Mouse (Mus musculus) cerebellum, adult 8-10 months (tissue): ENCODE results near the gene Etv1.
"Not testable (repeated sequence)": the region's sequence is repeated elsewhere in the genome, so short reads cannot be mapped to it uniquely, and the experiment has no call there.

Source experiments
- DNase-seq: peaks from one replicate; pipeline ENCODE4 v3.0.0; 2022

Etv1 gene

DNA sequence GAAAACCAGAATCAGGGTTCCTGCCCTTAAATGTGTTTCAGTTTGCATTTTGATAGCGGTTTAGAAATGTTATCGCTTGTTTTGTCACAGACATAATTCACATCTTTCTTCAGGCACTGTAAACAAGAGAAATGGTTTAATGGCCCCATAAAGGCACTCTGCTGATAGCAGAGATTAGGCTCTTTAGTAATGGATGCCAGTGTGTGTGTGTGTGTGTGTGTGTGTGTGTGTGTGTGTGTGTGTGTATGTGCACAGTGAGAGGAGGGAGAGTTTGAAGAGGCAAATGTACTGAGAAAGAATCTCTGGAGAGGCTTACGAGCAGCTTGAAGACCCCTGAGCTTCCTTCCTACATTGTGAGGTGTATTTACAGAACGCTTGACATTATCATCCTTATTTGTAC, 41.5 kb downstream of the Etv1 start:
- DNase-seq: no peak

DNA sequence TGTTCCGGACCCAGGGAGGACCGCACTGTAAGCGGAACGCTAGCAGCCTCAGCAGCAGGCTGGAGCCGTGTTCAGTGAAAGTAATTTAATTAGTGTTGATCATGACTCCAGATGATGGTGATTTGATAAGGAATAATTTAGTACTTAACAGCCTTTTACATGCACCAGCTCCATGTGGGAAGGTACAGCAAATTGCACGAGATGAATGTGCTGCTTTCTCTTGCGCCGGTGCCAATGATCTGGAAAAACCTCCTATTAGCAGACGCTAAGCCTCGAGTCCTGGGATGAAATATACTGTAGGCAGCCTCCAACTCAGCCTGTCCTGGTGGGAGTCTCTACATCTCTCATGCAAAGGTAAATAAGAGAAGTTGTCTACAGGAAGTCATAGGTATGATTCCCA, 45.2 kb downstream of the Etv1 start:
- DNase-seq: peak; percentile 52

DNA sequence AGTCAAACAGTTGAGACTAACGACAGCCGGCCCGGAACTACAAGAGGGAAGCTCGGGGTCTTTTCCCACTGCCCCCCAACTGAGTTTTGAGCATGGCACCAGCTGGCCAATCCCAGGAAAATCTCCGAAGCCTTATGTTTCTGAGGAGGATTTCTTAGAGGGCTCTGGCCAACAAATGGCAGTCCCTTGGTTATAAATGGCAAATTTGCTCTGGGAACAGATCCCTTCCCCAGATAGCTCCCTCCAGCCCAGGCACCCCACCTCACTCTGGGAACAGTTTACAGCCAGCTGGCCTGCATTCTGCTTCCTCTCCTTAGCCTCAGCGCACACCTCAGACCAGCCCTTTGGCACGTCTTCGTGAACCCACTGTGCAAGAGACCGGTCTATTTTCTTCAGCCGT, 53.8 kb downstream of the Etv1 start:
- DNase-seq: peak; percentile 95

DNA sequence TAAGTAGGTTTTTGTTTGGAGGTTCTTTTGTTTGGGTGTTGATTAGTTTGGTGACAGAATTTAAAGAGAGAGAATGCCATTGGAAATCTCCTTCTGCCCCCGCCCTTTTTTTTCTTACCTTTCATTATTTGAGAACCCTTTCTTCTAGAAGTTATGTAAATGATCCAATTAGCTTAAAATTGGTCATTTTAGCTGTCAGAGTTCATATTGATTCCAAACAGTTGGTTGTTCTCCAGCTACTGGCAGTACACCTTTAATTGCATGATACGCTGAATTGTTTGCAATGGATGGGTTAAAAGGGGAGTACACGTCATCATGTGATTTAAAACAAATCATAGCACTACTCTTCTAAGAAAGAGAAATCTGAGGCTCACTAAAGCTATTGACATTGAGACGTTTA, 55.4 kb downstream of the Etv1 start:
- DNase-seq: no peak

DNA sequence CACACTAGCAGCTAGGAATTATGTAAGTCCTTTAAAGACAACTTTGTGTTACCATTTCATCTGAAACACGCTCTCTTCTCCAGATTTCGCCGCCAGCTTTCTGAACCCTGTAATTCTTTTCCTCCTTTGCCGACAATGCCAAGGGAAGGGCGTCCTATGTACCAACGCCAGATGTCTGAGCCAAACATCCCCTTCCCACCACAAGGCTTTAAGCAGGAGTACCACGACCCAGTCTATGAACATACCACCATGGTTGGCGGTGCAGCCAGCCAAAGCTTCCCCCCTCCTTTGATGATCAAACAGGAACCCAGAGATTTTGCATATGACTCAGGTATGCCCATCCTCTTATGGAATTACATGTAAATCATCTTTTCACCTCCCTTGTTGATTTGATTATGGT, 55.8 kb downstream of the Etv1 start:
- not testable (repeated sequence) for DNase-seq

DNA sequence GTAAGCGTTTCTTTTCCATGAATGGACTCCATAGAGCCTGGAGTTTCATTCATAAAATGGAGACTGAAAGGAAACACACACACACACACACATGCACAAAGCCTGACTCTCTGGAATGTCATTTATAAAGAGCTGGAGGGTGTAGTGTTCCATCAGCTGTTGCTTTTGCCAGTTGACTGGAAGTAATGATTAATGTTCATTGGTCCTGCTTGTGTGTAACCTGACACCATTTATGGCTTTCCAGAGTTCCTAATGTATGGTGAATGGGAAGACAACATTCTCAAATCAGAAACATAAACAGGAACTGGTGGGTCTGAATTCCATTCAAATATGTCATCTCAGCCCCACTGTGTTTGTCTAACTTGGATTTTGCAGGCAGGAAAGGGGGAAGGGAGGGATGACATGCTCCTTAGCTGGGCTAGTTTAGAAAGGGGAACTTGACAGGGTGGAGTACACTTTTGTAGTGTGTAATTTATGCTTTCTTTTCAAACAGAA, 64.7 kb downstream of the Etv1 start:
- no peak for DNase-seq

DNA sequence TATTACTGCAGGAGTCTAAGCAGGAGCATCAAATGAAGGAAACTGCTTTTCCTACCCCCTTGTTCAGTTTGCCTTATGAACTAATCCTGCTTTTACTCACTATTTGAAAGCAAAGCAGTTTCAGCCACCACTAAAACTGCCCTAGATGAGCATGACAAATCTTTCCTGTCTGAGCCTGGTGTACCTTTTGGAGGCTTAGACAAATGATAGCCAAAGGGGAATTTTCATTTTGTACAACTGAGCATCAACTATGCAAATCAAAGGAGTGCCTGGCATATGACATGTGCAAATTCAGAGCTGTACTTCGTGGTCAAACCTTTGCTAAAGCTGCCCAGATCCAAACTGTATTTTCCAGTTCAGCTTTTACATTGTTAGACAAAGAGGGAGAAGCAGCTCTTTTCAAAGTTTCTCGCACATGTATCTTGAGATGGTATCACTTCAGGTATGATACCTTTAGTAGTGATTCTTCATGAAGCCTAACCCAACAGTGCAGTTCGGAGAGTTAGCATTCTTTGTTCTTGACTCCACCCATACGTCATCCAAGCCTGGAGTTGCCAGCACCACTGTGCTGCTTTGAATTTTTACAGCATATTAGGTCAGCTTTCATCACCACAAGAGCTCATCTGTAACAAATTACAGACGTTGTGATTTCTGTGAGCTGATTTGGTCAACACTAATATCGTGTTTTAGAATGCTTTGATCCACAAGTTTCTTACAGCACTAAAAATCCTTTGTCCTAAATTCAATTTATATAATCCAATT, 68.5 kb downstream of the Etv1 start:
- no peak for DNase-seq

DNA sequence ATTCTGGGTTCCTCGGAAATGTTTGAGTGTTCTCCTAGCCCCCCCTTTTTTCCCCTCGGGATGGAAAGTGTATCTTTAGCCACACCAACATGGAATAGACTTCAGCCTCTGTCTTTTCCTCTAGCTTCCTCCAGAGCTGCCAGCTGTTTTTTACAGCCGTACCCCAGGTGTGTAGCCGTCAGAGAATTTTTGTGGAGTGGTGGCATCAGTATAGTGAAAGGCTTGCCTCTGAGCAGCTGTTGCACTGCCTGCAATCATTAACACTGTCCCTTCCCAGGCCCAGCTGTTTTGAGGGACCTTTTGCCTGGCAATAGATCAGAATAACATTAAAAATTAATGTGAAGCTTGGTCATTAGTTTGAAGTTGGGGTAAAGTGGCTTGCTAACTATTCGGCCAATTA, 70.8 kb downstream of the Etv1 start:
- DNase-seq: no peak

DNA sequence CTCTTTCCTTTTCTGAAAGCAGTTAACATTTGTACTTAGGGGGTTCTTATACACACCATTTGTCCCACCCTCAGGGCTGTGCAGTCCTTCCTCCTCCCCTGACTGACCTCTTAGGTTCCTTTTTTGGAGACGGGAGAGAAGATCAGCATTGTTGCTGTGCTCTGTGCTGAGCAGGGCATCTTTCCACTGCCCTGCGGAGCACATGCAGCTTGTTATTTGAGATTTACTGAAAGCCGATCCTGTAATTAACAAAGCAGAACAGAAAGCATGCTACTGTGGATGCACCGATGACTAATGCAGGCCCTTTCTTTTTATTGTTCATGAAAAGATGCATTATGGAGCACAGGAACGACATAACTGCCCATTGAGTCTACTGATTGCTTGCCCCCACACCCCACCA, 75.1 kb downstream of the Etv1 start:
- DNase-seq: no peak

DNA sequence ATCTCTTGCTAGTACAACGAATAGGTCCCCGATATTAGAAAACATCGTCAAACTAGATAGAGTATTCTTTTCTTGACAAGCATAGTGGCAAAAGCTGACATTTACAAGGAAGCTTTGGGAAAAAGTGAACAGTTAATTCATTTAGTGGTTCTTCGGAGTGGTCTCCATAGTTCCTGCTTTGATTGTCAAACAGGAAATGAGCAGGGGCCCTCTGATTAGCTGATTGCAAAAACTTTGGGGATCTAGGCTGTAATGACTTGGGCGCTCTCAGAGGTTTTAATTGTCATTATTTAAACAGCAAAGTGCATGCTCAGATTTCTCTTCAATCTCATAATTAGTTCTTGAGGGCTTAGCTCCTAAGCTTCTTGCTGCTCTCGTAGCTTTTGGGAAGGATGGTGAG, 75.6 kb downstream of the Etv1 start:
- no peak for DNase-seq

DNA sequence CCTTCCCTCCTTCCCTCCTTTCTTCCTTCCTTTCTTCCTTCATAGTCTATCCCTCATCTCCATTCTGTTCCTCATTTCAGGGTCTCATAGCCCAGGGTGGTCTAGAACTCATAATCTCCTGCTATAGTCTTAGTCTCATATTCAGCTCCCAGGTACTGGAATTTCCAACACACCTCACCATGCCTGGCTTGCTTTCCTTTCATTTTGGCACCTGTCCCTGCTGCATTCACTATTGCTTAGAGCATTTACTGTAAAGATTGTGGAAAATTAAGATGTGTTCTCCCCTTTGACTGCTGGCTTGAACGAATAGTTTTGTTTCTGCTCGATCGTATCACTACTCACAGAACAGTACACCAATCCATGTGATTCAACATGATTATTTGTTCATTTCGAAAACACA, 80.5 kb downstream of the Etv1 start:
- no peak for DNase-seq

DNA sequence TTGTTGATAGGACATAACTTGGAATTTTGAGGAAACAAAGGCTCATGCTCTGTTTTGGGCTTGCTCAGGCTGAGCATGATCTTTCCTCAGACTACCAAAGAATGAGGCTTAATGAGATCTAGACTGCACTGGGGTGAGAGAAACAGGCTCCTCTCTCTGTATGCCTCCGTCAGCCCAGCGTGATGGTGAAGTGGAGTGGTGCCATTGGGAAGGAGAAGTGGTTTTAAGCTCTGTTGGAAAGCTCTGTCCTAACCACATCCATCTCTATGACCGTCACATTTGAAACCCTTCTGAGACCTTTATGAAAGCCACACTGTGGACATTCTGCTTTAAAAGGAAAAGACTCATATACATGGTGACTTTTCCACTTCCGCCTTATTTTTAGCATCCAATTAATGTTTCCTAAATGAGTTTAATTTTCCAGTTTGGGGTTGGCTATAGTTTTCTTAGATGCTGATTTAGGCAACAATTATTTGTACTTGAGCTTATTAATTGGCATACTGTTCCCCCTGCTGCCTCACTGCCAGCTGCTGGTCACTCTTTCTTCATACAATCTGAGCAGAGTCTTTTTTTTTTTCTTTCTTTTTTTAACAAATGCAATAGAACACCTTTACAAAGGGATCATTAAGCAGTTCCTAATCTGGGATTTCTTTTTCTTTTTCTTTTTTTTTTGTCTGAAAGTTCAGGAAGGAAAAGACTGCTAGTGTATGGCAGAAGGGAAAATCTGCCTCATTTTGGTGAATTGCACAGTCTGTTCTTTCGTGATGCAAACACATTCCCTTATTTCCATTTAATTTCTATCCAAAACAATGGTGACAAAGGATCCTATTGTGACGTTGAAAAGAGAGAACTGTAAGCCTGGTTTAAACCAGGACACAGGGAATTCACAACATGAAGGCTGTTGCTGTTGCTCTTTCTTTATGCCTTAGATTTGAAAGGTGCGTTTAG, 81.3 kb downstream of the Etv1 start:
- no peak for DNase-seq

DNA sequence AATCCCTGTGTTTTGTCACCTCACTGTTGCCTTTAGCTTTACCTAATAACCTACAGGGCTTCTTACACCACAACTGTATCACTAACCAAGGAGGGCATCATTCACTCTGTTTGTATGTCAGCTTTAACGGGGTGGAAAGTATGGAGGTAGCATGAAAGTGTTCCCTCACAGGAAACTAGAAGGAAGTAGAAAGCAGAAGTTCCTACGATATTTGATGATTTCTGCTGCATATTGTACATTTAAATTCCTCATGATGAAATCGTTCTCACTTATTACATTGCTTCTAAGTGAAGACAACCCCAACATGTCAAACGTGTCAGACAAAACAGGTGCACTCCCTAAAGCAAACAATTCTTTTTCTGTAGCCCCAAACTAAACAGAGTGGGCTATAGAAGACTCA, 84.2 kb downstream of the Etv1 start:
- DNase-seq: no peak

DNA sequence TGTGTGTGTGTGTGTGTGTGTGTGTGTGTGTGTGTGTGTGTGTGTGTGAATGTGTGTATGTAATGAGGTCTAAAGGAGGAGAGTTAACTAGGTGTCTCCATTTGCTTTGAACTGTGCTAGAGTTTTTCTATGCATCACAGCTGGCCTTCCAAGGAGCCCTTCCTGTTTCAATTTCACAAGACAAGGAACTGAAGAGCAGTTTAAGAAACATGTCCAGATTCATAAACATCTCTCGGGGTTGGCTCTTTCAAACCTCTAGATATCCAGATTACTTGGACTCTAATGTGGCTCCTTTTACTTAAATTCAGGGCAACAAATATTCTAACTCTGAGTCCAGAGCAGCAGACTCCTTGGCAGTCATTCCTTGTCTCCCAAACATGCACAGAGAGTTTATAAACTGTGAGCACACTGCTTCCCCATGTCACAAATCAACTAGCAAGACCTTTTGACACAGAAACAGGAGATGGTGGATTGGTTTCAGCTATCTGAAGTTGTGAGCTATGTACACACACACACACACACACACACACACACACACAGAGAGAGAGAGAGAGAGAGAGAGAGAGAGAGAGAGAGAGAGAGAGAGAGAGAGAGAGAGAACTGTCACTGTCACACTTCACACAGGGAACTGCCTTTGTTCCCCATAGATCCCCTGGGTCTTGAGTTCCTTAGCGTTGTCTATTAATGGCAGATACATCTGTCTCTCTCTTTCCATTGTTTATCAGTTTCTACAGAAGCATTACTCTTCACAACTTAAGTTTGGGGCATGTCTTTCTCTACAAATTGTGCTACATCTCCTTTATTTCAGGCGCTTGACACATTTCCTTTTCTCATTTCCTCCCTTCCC, 85.0 kb downstream of the Etv1 start:
- DNase-seq: no peak

DNA sequence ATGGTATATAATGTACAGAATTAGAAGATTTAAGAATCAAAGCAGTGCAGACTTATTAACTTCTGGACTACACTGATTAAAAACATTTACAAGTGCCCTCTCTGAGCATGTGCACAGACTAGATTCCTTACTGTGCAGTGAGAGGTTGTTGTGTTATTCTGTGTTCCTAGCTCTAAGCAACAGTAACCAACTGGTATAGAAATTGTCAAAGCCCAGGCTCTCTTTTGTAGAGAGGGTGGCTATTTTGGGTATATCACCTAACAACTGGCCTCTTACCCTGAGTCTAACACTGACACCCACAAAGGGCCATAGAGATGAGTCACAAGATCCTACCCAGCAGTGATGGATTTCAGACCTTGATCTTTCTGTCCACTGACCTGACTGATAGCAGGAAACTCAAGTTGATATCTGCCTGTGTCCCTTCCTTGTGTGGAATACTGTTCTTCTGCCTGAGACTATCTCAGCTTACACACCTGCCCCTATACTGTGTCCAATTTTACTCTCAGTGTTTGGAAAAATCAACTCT, 95.4 kb downstream of the Etv1 start:
- DNase-seq: no peak

DNA sequence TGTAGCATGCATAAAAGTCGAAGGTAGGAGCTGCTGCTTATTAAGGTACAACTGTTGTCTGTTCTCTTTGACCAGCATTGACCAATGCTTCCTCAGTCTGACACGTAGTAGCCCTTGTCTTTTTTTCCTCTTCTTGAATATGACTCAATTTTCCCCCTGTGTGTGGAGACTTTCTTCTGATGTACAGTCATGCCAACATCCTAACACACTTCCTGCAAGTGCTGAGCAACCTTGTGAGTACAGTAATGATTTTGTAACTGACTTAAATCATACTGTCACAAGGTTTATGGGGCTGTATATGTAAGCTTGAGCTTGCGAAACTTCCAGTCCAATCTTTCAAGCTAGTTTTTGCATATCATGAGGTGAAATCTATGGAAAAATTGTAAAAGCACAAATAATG, 125.3 kb downstream of the Etv1 start:
- DNase-seq: no peak

DNA sequence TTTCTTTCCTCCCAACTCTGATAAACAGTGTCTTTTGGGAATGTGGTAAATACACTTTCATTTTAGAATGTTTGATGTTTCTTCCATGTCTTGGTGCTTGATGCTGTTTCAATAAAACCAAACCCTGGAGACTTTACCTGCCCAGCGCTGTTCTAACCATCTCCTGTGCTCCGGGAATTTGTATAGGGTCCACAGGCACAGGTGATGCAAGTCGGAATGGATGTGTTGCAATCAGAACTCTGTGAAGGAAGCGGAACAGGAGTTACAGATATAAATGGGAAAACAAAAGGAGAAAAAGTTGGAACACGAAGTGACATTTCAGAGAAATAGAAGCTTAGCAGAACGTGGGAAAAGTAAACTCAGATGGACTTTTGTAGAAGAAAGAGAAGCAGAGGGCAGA, 127.1 kb downstream of the Etv1 start:
- DNase-seq: no peak

DNA sequence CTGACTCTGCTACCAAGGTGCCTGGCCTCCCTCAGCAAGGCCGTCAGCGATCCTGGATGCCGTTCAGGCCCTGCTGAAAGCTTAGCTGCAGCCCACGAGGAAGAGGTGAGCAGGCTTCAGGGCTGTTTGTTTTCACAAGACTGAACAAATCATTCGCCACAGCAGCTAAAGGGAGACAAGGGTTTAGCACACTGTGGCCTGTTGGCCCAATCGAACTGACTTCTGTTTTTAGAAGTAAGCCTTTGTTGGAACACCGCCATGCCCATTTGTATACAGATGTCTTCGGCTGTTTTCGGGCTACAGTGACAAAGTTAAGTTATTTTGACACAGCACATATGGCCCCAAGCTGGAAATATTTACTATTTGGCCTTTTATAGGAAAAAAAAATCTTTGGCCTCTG, 127.6 kb downstream of the Etv1 start:
- peak; percentile 25 for DNase-seq

DNA sequence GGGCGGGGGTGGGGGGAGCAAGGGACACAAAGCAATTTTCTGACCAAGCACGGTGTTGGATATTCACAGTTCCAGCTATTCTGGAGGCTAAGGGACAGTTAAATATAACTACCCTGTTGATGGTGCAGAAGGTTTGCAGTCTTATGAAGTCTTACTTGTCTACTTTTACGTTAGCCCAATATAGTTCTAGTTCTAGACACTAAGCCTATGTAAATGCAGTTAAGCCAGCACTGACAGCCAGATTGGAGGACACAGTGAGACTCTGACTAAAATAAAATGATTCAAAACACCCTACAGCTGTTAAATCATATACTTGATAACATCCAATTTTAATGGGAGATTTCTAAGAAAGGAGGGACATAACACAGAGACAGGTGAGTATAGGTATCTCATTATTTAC, 129.8 kb downstream of the Etv1 start:
- DNase-seq: no peak
